Mouse (Mus musculus) small intestine, adult 2 months (tissue): ENCODE measurements at regions not wholly inside any gene's neighbourhood (a gene's known extent, or its start where the extent isn't known, plus 50 kb on each side); places are given as distances from the start of the nearest gene placed in this dataset.

Experiments used
- CTCF ChIP-seq: fragments of 200-500 bp; IDR thresholded peaks from 2 replicates; pipeline ENCODE4 v1.5.1; 2012; ENCODE audit warnings: low read depth, mild to moderate bottlenecking, control low read depth, inconsistent platforms, low read length, moderate library complexity, mixed read lengths; ENCODE audit not compliant: insufficient replicate concordance, insufficient read length; ENCODE audit errors: extremely low read depth
- POLR2A ChIP-seq: fragments of 200-500 bp; IDR thresholded peaks from 2 replicates; pipeline ENCODE4 v1.6.1; 2012; ENCODE audit warnings: low read depth, mild to moderate bottlenecking, control low read depth, inconsistent platforms, low read length, moderate library complexity

GRCm38 (mm10) chr5:33537429-33537828 is 92.0 kb downstream of the Fam53a start:
- TF ChIP-seq POLR2A (no peak), CTCF (no peak)
